Mouse (Mus musculus): ENCODE measurements around the gene Trrap. TPM values are rescaled to one million over a fixed set of nuclear protein-coding genes. Genes with fewer than 3 reads are reported as not detected.
A peak's percentile ranks its signal among the peaks of the same experiment; 100 is the strongest.

The Trrap gene
- total and polyA plus RNA-seq, 3 experiments = 44.1 to 91.6 (median 45.6) TPM

- Histone ChIP-seq H3K4me1 (ENCODE audit: control insufficient read depth in 1 of 2, insufficient read depth in 2 of 2, low read length in 2 of 2) (no peaks in the 10 kb centered on the region), H3K4me3 (ENCODE audit: control insufficient read depth in 1 of 2, insufficient read depth in 1 of 2, low read depth in 2 of 2, low read length in 2 of 2) (no peak overlapping the region), H3K27ac (ENCODE audit: control insufficient read depth, low read depth, low read length) (no peak overlapping the region), H3K27me3 (ENCODE audit: control insufficient read depth in 1 of 2, insufficient read depth in 2 of 2, low read length in 2 of 2) (no peaks in the 10 kb centered on the region), H3K9ac (ENCODE audit: control insufficient read depth, low read depth, low read length, poor library complexity, severe bottlenecking) (no peak overlapping the region), H3K79me2 (ENCODE audit: control insufficient read depth, insufficient read depth, low read length, poor library complexity) (no peaks in the 10 kb centered on the region), H3K36me3 (ENCODE audit: control insufficient read depth in 1 of 2, insufficient read depth in 2 of 2, low read length in 2 of 2) (peaks cover 2 to 12% of the 10 kb centered on the region in 2 experiments), H3K9me3 (replicated peaks; ENCODE audit: insufficient read depth, low read length) (no peaks in the 10 kb centered on the region)
- no peak for DNase-seq (ENCODE audit: low read depth, low spot score)
- TF ChIP-seq JUND (IDR thresholded peaks at IDR 0.05; ENCODE audit: low read depth, low read length) (no peak), POLR2AphosphoS2 (IDR thresholded peaks at IDR 0.05; ENCODE audit: low read length) (no peak), MAFK (IDR thresholded peaks at IDR 0.05; ENCODE audit: borderline replicate concordance, low read depth, low read length) (no peak), MYC (IDR thresholded peaks at IDR 0.05; ENCODE audit: low read depth, low read length) (no peak), NRF1 (IDR thresholded peaks at IDR 0.05; ENCODE audit: insufficient read depth, low read depth, low read length, poor library complexity, severe bottlenecking) (no peak), MYB (IDR thresholded peaks at IDR 0.05; ENCODE audit: low read depth, low read length) (no peak), ZC3H11A (IDR thresholded peaks at IDR 0.05; ENCODE audit: low read depth, low read length) (no peak), USF2 (IDR thresholded peaks at IDR 0.05; ENCODE audit: borderline replicate concordance in 1 of 2, insufficient read depth in 1 of 2, low read depth in 1 of 2, low read length in 2 of 2) (no peak), ZMIZ1 (IDR thresholded peaks at IDR 0.05; ENCODE audit: low read depth, low read length) (no peak), SMC3 (IDR thresholded peaks at IDR 0.05; ENCODE audit: low read depth, low read length) (no peak), EP300 (IDR thresholded peaks at IDR 0.05; ENCODE audit: low read depth in 1 of 2, low read length in 2 of 2) (no peak), ZNF384 (IDR thresholded peaks at IDR 0.05; ENCODE audit: low read depth, low read length) (no peak), MEF2A (IDR thresholded peaks at IDR 0.05; ENCODE audit: extremely low read depth, insufficient replicate concordance, low read depth, low read length, poor library complexity, severe bottlenecking) (no peak), POLR2A (IDR thresholded peaks at IDR 0.05; ENCODE audit: control insufficient read depth in 1 of 2, insufficient read depth in 1 of 2, low read depth in 1 of 2, low read length in 2 of 2, poor library complexity in 1 of 2) (no peak), ETS1 (IDR thresholded peaks at IDR 0.05; ENCODE audit: low read depth, low read length) (no peak), TBP (IDR thresholded peaks at IDR 0.05; ENCODE audit: low read depth, low read length) (no peak), CHD1 (IDR thresholded peaks at IDR 0.05; ENCODE audit: low read depth, low read length) (no peak)
Measured at GRCm38 (mm10) chr5:144803066-144803465, 35.5 kb downstream of the Trrap start.

GRCm38 (mm10) chr5:144804181-144804580 lies 36.6 kb downstream of the Trrap start:
- Histone ChIP-seq H3K27me3 (ENCODE audit: control insufficient read depth in 1 of 2, insufficient read depth in 2 of 2, low read length in 2 of 2) (no peaks in the 10 kb centered on the region), H3K27ac (ENCODE audit: control insufficient read depth, low read depth, low read length) (no peak overlapping the region), H3K4me3 (ENCODE audit: control insufficient read depth in 1 of 2, insufficient read depth in 1 of 2, low read depth in 2 of 2, low read length in 2 of 2) (no peak overlapping the region), H3K4me1 (ENCODE audit: control insufficient read depth in 1 of 2, insufficient read depth in 2 of 2, low read length in 2 of 2) (no peaks in the 10 kb centered on the region), H3K36me3 (ENCODE audit: control insufficient read depth in 1 of 2, insufficient read depth in 2 of 2, low read length in 2 of 2) (peaks cover 6 to 17% of the 10 kb centered on the region in 2 experiments), H3K9ac (ENCODE audit: control insufficient read depth, low read depth, low read length, poor library complexity, severe bottlenecking) (no peak overlapping the region), H3K9me3 (replicated peaks; ENCODE audit: insufficient read depth, low read length) (no peaks in the 10 kb centered on the region), H3K79me2 (ENCODE audit: control insufficient read depth, insufficient read depth, low read length, poor library complexity) (no peaks in the 10 kb centered on the region)
- TF ChIP-seq MAZ (IDR thresholded peaks at IDR 0.05; ENCODE audit: low read depth, low read length) (no peak), ZNF384 (IDR thresholded peaks at IDR 0.05; ENCODE audit: low read depth, low read length) (no peak), TCF12 (IDR thresholded peaks at IDR 0.05; ENCODE audit: low read depth, low read length) (no peak), POLR2AphosphoS5 (IDR thresholded peaks at IDR 0.05; ENCODE audit: borderline replicate concordance, low read depth, low read length) (no peak), ZC3H11A (IDR thresholded peaks at IDR 0.05; ENCODE audit: low read depth, low read length) (no peak), SIN3A (IDR thresholded peaks at IDR 0.05; ENCODE audit: low read length) (no peak), ELF1 (IDR thresholded peaks at IDR 0.05; ENCODE audit: low read depth, low read length) (no peak), BHLHE40 (IDR thresholded peaks at IDR 0.05; ENCODE audit: borderline replicate concordance, low read depth, low read length) (no peak), MYB (IDR thresholded peaks at IDR 0.05; ENCODE audit: low read depth, low read length) (no peak), USF2 (IDR thresholded peaks at IDR 0.05; ENCODE audit: borderline replicate concordance in 1 of 2, insufficient read depth in 1 of 2, low read depth in 1 of 2, low read length in 2 of 2) (no peak), MXI1 (IDR thresholded peaks at IDR 0.05; ENCODE audit: low read depth, low read length) (no peak), RAD21 (IDR thresholded peaks at IDR 0.05; ENCODE audit: low read depth, low read length) (no peak), E2F4 (IDR thresholded peaks at IDR 0.05; ENCODE audit: borderline replicate concordance, low read depth, low read length) (no peak), MAFK (IDR thresholded peaks at IDR 0.05; ENCODE audit: borderline replicate concordance, low read depth, low read length) (no peak), KAT2A (conservative IDR thresholded peaks at IDR 0.05; ENCODE audit: low read depth, low read length) (no peak), UBTF (IDR thresholded peaks at IDR 0.05; ENCODE audit: borderline replicate concordance, insufficient read depth, low read depth, low read length) (no peak), RCOR1 (IDR thresholded peaks at IDR 0.05; ENCODE audit: low read depth, low read length) (no peak)
- peak; percentile 16 for DNase-seq (ENCODE audit: low read depth, low spot score)
